Mouse (Mus musculus) heart, embryonic 10.5 days (tissue): ENCODE results near the gene Aip. TPM values are rescaled to one million over a fixed set of nuclear protein-coding genes. Genes with fewer than 3 reads are reported as not detected.

Source experiments
- DNase-seq: peaks from one replicate; pipeline ENCODE4 v3.0.0-alpha.2; 2017; ENCODE audit warnings: low spot score
- H3K27ac ChIP-seq: fragments of 300-500 bp; sonication (generic); 2 replicates; pipeline ENCODE4 v1.5.1; 2016; ENCODE audit warnings: mild to moderate bottlenecking
- H3K27me3 ChIP-seq: fragments of 300-500 bp; sonication (generic); 2 replicates; pipeline ENCODE4 v1.6.1; 2016; ENCODE audit warnings: mild to moderate bottlenecking; ENCODE audit not compliant: poor library complexity, insufficient read depth, severe bottlenecking
- H3K36me3 ChIP-seq: fragments of 300-500 bp; sonication (generic); 2 replicates; pipeline ENCODE4 v1.6.1; 2016; ENCODE audit warnings: mild to moderate bottlenecking, moderate library complexity
- H3K4me1 ChIP-seq: fragments of 300-500 bp; sonication (generic); 2 replicates; pipeline ENCODE4 v1.6.1; 2016; ENCODE audit warnings: mild to moderate bottlenecking
- H3K4me3 ChIP-seq: fragments of 300-500 bp; sonication (generic); 2 replicates; pipeline ENCODE4 v1.5.1; 2016; ENCODE audit warnings: mild to moderate bottlenecking, moderate library complexity
- H3K9me3 ChIP-seq: fragments of 300-500 bp; sonication (generic); 2 replicates; pipeline ENCODE4 v1.6.1; 2016; ENCODE audit warnings: mild to moderate bottlenecking, moderate library complexity
- WGBS: fragments of 180-500 bp; shearing (Covaris S2); methylation state at CpG from one replicate; pipeline ENCODE4 v1.1.7; 2016; 5-methylcytosine and 5-hydroxymethylcytosine counted together
- polyA plus RNA-seq: library from polyadenylated mRNA; unstranded; fragments of >200 nt; fragmentation: Nextera tagmentation; extraction: Ambion mirVana; gene quantifications from 2 replicates; pipeline ENCODE4 v1.2.1, GENCODE M21; 2016

Gene Aip
- polyA plus RNA-seq, 1 experiment from 2014 or later: 93.8 TPM

- WGBS: 91% methylated on average over 26 of the region's 26 CpGs
- no peak overlapping the region for H3K4me3 ChIP-seq
- H3K9me3 ChIP-seq: no peaks in the 10 kb centered on the region
- H3K4me1 ChIP-seq: peaks cover 29% of the 10 kb centered on the region
- no peaks in the 10 kb centered on the region for H3K27me3 ChIP-seq
- H3K27ac ChIP-seq: no peak overlapping the region
- no peak for DNase-seq
- peaks cover 81% of the 10 kb centered on the region for H3K36me3 ChIP-seq
Observed at GRCm38 (mm10) chr19:4112063-4112960, 13.3 kb downstream of the Aip start.

DNA sequence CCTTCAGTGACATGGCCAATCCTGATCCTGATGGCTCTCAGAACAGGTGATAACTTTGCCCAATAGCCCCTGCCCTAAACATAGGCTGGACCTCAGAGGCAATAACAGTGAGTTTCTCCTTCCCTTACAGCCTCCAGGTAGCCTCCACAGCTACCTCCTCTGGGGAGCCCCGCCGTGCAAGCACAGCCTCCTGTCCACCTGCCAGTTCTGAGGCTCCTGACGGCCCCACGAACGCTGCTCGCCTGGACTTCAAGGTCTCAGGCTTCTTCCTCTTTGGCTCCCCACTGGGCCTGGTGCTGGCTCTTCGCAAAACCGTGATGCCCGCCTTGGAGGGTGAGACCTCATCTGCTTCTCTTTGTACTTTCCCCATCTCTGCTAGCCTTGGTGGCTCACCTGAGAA is 17.1 kb downstream of the Aip start:
- Histone ChIP-seq H3K4me1 (peaks cover 14% of the 10 kb centered on the region), H3K4me3 (no peak overlapping the region), H3K27ac (no peak overlapping the region), H3K36me3 (peaks cover 64% of the 10 kb centered on the region), H3K27me3 (peaks cover 11% of the 10 kb centered on the region), H3K9me3 (no peaks in the 10 kb centered on the region)
- 86% methylated on average over 9 of the region's 9 CpGs for whole genome bisulfite sequencing
- DNase-seq: no peak

GRCm38 (mm10) chr19:4106654-4107053 is 19.0 kb downstream of the Aip start:
- Histone ChIP-seq H3K27ac (no peak overlapping the region), H3K36me3 (peaks cover 50% of the 10 kb centered on the region), H3K9me3 (no peaks in the 10 kb centered on the region), H3K4me3 (no peak overlapping the region), H3K4me1 (peaks cover 9% of the 10 kb centered on the region; the same call in 1 of the 2 replicates), H3K27me3 (peaks cover 30% of the 10 kb centered on the region)
- WGBS: 93% methylated on average over 14 of the region's 14 CpGs
- no peak for DNase-seq

DNA sequence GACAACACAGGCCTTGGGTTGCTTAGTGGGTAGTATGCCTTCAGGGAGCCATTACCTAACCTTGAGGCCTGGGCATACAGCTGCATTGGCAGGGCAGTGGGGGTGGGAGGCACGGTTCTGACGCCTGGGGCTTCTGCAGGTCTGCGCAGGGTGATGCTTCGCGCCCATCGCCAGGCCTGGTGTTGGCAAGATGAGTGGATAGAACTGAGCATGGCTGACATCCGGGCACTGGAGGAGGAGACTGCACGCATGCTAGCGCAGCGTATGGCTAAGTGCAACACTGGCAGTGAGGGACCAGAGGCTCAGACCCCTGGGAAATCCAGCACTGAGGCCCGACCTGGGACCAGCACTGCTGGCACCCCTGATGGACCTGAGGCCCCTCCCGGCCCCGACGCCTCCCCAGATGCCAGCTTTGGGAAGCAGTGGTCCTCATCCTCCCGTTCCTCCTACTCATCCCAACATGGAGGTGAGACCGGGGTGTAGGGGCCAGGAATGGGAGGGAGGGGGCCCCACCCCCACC is 20.9 kb downstream of the Aip start:
- Histone ChIP-seq H3K36me3 (peaks cover 38% of the 10 kb centered on the region), H3K4me1 (peaks cover 19% of the 10 kb centered on the region), H3K27ac (no peak overlapping the region), H3K9me3 (no peaks in the 10 kb centered on the region), H3K27me3 (peaks cover 46% of the 10 kb centered on the region), H3K4me3 (no peak overlapping the region)
- DNase-seq: no peak
- 84% methylated on average over 16 of the region's 16 CpGs for WGBS

- WGBS: 52% methylated on average over 3 of the region's 3 CpGs
- Histone ChIP-seq H3K9me3 (no peaks in the 10 kb centered on the region), H3K4me1 (peaks cover 28% of the 10 kb centered on the region), H3K36me3 (peaks cover 38% of the 10 kb centered on the region), H3K27me3 (peaks cover 46% of the 10 kb centered on the region), H3K4me3 (no peak overlapping the region), H3K27ac (no peak overlapping the region)
- DNase-seq: no peak
Observed at GRCm38 (mm10) chr19:4103792-4104191, 21.9 kb downstream of the Aip start.

DNA sequence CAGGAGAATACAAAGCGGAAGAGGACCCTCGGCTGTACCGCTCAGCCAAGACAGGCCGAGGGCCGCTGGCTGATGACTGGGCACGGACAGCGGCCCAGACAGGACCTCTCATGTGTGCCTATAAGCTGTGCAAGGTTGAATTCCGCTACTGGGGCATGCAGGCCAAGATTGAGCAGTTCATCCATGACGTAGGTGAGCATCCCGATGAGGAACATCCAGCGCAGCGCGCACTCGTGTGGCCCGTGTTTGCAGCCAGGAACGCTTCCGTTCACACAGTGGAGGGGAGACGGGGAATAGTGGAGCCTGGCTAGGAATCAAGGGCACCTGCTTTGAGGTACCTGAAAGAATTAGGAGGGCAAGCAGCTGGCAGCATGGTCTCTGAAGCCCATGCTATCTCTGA is 22.4 kb downstream of the Aip start:
- Histone ChIP-seq H3K9me3 (no peaks in the 10 kb centered on the region), H3K27ac (no peak overlapping the region), H3K4me3 (no peak overlapping the region), H3K36me3 (peaks cover 36% of the 10 kb centered on the region), H3K27me3 (peaks cover 46% of the 10 kb centered on the region), H3K4me1 (peaks cover 33% of the 10 kb centered on the region)
- no peak for DNase-seq
- 91% methylated on average over 18 of the region's 18 CpGs for WGBS

- peaks cover 31% of the 10 kb centered on the region for H3K36me3 ChIP-seq
- WGBS: 93% methylated on average over 12 of the region's 12 CpGs
- no peaks in the 10 kb centered on the region for H3K9me3 ChIP-seq
- no peak overlapping the region for H3K4me3 ChIP-seq
- H3K4me1 ChIP-seq: peaks cover 40% of the 10 kb centered on the region
- H3K27ac ChIP-seq: no peak overlapping the region
- H3K27me3 ChIP-seq: peaks cover 46% of the 10 kb centered on the region
- DNase-seq: no peak
Observed at GRCm38 (mm10) chr19:4102626-4103025, 23.0 kb downstream of the Aip start.

DNA sequence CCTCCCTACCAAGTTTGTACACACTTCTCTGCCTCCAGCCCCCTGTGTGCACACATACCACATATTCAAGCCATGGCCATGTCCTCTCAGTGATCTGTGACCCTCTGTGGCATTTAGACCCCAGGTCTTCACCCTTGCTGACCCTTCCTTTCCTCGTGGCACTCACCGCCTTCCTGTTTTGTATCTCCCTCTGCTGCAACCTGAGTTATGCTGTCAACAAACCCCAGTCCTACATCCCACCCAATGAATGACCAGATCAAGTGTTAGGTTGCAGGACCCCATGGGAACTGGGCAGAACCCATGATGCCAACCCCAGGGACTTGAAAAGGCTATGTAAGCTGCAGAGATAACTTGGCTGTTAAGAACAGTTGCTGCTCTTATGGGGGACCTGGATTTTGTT is 23.6 kb downstream of the Aip start:
- H3K9me3 ChIP-seq: no peaks in the 10 kb centered on the region
- H3K36me3 ChIP-seq: peaks cover 27% of the 10 kb centered on the region
- H3K27me3 ChIP-seq: peaks cover 46% of the 10 kb centered on the region
- 81% methylated on average over 2 of the region's 2 CpGs for WGBS
- H3K27ac ChIP-seq: no peak overlapping the region
- H3K4me3 ChIP-seq: no peak overlapping the region
- no peak for DNase-seq
- H3K4me1 ChIP-seq: peaks cover 46% of the 10 kb centered on the region

- peaks cover 46% of the 10 kb centered on the region for H3K27me3 ChIP-seq
- DNase-seq: no peak
- H3K9me3 ChIP-seq: no peaks in the 10 kb centered on the region
- no peak overlapping the region for H3K27ac ChIP-seq
- peak overlapping the region; percentile 63 for H3K4me3 ChIP-seq
- H3K36me3 ChIP-seq: peaks cover 22% of the 10 kb centered on the region
- H3K4me1 ChIP-seq: peaks cover 50% of the 10 kb centered on the region
- 63% methylated on average over 6 of the region's 6 CpGs for WGBS
Observed at GRCm38 (mm10) chr19:4101466-4101865, 24.2 kb downstream of the Aip start.

GRCm38 (mm10) chr19:4100718-4101261 is 24.9 kb downstream of the Aip start:
- H3K4me3 ChIP-seq: peak overlapping the region; percentile 63
- H3K4me1 ChIP-seq: peaks cover 54% of the 10 kb centered on the region
- H3K27ac ChIP-seq: peak overlapping the region; percentile 39; the same call in 1 of the 2 replicates
- H3K27me3 ChIP-seq: peaks cover 46% of the 10 kb centered on the region
- under 1% methylated on average over 52 of the region's 52 CpGs for WGBS
- no peak for DNase-seq
- H3K36me3 ChIP-seq: peaks cover 22% of the 10 kb centered on the region
- H3K9me3 ChIP-seq: no peaks in the 10 kb centered on the region

- Histone ChIP-seq H3K9me3 (no peaks in the 10 kb centered on the region), H3K27ac (peak within 1 kb of the TSS; percentile 62), H3K36me3 (peaks cover 19% of the 10 kb centered on the region), H3K4me1 (peaks cover 54% of the 10 kb centered on the region), H3K4me3 (peak within 1 kb of the TSS; percentile 63), H3K27me3 (peaks cover 45% of the 10 kb centered on the region)
- WGBS: under 1% methylated on average over 51 of the region's 53 CpGs
- peak; percentile 89 for DNase-seq
Observed at GRCm38 (mm10) chr19:4099837-4100717, 25.6 kb downstream of the Aip start, which contains the start of gene Pitpnm1. Gene Pitpnm1, plus strand, starts transcription at chr19:4099998.

DNA sequence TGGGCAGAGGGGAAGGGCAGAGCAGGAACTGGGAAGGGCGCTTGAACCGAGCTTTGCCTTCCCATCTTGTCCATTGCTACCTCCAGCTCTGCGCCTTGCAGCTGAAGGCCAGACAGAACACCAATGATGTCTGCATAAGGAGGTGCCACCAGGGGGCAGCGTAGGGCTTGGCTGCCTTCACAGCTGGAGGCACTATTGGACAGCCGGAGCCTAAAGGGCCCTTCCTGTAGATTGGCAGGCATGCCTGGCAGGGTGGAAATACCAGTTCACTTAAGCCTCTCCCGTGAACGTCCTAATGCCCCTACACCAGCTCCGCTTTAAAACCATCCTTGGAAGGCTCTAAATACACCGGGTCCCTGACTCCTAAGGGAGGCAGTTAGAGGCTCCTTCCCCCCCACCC is 26.6 kb downstream of the Aip start:
- WGBS: 7% methylated on average over 9 of the region's 9 CpGs
- peak overlapping the region; percentile 62; the same call in 1 of the 2 replicates for H3K27ac ChIP-seq
- peaks cover 40% of the 10 kb centered on the region for H3K27me3 ChIP-seq
- peaks cover 54% of the 10 kb centered on the region for H3K4me1 ChIP-seq
- peak overlapping the region; percentile 63 for H3K4me3 ChIP-seq
- H3K9me3 ChIP-seq: no peaks in the 10 kb centered on the region
- peak; percentile 96 for DNase-seq
- peaks cover 11% of the 10 kb centered on the region for H3K36me3 ChIP-seq
